Mouse (Mus musculus) lung, adult 2 months (tissue): ENCODE data around the gene Syt13.

Experiments
- CTCF ChIP-seq: fragments of 200-500 bp; IDR thresholded peaks from 2 replicates; pipeline ENCODE4 v1.5.1; 2011; ENCODE audit warnings: mild to moderate bottlenecking, low read length, control low read depth; ENCODE audit not compliant: insufficient read depth
- POLR2A ChIP-seq: fragments of 200-500 bp; IDR thresholded peaks from 2 replicates; pipeline ENCODE4 v1.6.1; 2011; ENCODE audit warnings: low read depth, mild to moderate bottlenecking, control low read depth, low read length, borderline replicate concordance; ENCODE audit errors: extremely low read depth

- no peak for TF ChIP-seq CTCF
- no peak for TF ChIP-seq POLR2A
These were observed 42.2 kb upstream of the Syt13 start for GRCm38 (mm10) chr2:92872652-92873051.
